Comparison of ENCODE assay signal across 8 mouse cellular contexts in genomic region chr5:35755131-35755733, GRCm38 (mm10). TPM values are rescaled to one million over a fixed set of nuclear protein-coding genes. Genes with fewer than 3 reads are reported as not detected.
DNase-seq lines count a peak whose midpoint lies in the region; ATAC-seq and TF ChIP-seq lines count a peak whose summit lies in the region.

No protein-coding gene starts in this region.

- H3K4me1 ChIP-seq in liver, adult 2 months (ENCODE audit: control insufficient read depth, insufficient read depth, low read length) = peaks cover 4% of the 10 kb centered on the region; the same call in 1 of the 2 replicates
- H3K4me1 ChIP-seq in liver, embryonic 12.5 days = peaks cover 18% of the 10 kb centered on the region
- 0 out of 2 replicates have a peak, but pooled peaks cover 3% of the 10 kb centered on the region for H3K4me1 ChIP-seq in limb, embryonic 14.5 days (ENCODE audit: control insufficient read depth, insufficient read depth, low read length)
- H3K4me1 ChIP-seq in forebrain, embryonic 13.5 days = peaks cover 14% of the 10 kb centered on the region

- ATAC-seq in liver, embryonic 12.5 days = no peak
- peak; percentile 28 for ATAC-seq in Patski
- no peak for ATAC-seq in limb, embryonic 14.5 days (ENCODE audit: low FRiP score, low read depth)
- no peak for ATAC-seq in forebrain, embryonic 13.5 days

- peak; percentile 80 for TF ChIP-seq CTCF in liver, adult 2 months (IDR thresholded peaks at IDR 0.05; ENCODE audit: low read depth, low read length)
- TF ChIP-seq CTCF in Patski (IDR thresholded peaks at IDR 0.05) = no peak

- in situ Hi-C loops in Patski (cut with MboI; ENCODE audit: low pct_unique_long_range_greater_than_20kb) = loop anchor here (5.0 kb wide), 1 partner anchor 38 kb away; no protein-coding TSS in a partner anchor

- WGBS in liver, adult 2 months = 22% methylated on average over 5 of the region's 5 CpGs
- 25% methylated on average over 5 of the region's 5 CpGs for WGBS in liver, embryonic 12.5 days (ENCODE audit: insufficient replicate concordance)
- WGBS in limb, embryonic 14.5 days = 26% methylated on average over 5 of the region's 5 CpGs
- WGBS in forebrain, embryonic 13.5 days = 27% methylated on average over 5 of the region's 5 CpGs

- intact Hi-C loops in gastrocnemius, postnatal 36 days (cut with DNase I) = loop anchor here (2.0 to 5.0 kb wide), 2 partner anchors 36 to 42 kb away; no protein-coding TSS in a partner anchor

- H3K79me2 ChIP-seq in liver, adult 2 months (ENCODE audit: control insufficient read depth, insufficient read depth, low read length) = no peaks in the 10 kb centered on the region

- no peak overlapping the region for H3K4me3 ChIP-seq in liver, adult 2 months (ENCODE audit: insufficient read depth, low read depth, low read length)
- no peak overlapping the region for H3K4me3 ChIP-seq in liver, embryonic 12.5 days
- H3K4me3 ChIP-seq in limb, embryonic 14.5 days (replicated peaks; ENCODE audit: low read length) = no peak overlapping the region
- no peak overlapping the region for H3K4me3 ChIP-seq in forebrain, embryonic 13.5 days

- CTCF ChIA-PET in Patski (lab: Charles Lee) = interaction anchor here (0.9 to 2.9 kb wide), 16 partner anchors 15 to 202 kb away, joined by 3 to 22 read pairs (median 6); no protein-coding TSS in a partner anchor

- DNase-seq in liver, adult 2 months (ENCODE audit: extremely low read depth, low read depth, low spot score) = peak; percentile 66
- DNase-seq in Patski (ENCODE audit: low read depth, low spot score) = peak; percentile 39
- peak; percentile 80 for DNase-seq in cerebellum, adult 9-10 months
- DNase-seq in gastrocnemius, postnatal 36 days = peak; percentile 40
- DNase-seq in limb, embryonic 14.5 days (ENCODE audit: low spot score) = peak; percentile 47
- DNase-seq in retina, postnatal 1 day = peak; percentile 85

- no peak overlapping the region for H3K27ac ChIP-seq in liver, adult 2 months (replicated peaks; ENCODE audit: insufficient read depth, low read depth, low read length)
- no peak overlapping the region for H3K27ac ChIP-seq in liver, embryonic 12.5 days
- no peak overlapping the region for H3K27ac ChIP-seq in limb, embryonic 14.5 days (replicated peaks; ENCODE audit: low read depth, low read length)
- no peak overlapping the region for H3K27ac ChIP-seq in forebrain, embryonic 13.5 days

- no peaks in the 10 kb centered on the region for H3K9me3 ChIP-seq in liver, embryonic 12.5 days (replicated peaks)
- no peaks in the 10 kb centered on the region for H3K9me3 ChIP-seq in limb, embryonic 14.5 days (ENCODE audit: control insufficient read depth, low read length)
- H3K9me3 ChIP-seq in forebrain, embryonic 13.5 days (replicated peaks) = no peaks in the 10 kb centered on the region

- H3K36me3 ChIP-seq in liver, adult 2 months (ENCODE audit: control insufficient read depth, insufficient read depth, low read length) = no peaks in the 10 kb centered on the region
- H3K36me3 ChIP-seq in liver, embryonic 12.5 days = no peaks in the 10 kb centered on the region
- H3K36me3 ChIP-seq in limb, embryonic 14.5 days (ENCODE audit: control insufficient read depth, insufficient read depth, low read length) = no peaks in the 10 kb centered on the region
- no peaks in the 10 kb centered on the region for H3K36me3 ChIP-seq in forebrain, embryonic 13.5 days (ENCODE audit: poor library complexity, severe bottlenecking)

- no peak for TF ChIP-seq POLR2A in liver, adult 2 months (IDR thresholded peaks at IDR 0.05; ENCODE audit: extremely low read depth, insufficient read depth, low read length)
- TF ChIP-seq POLR2A in limb, embryonic 14.5 days (IDR thresholded peaks at IDR 0.05; ENCODE audit: borderline replicate concordance, extremely low read depth, insufficient read depth, insufficient read length) = no peak

- H3K4me2 ChIP-seq in liver, embryonic 12.5 days = no peak overlapping the region
- H3K4me2 ChIP-seq in limb, embryonic 14.5 days (replicated peaks; ENCODE audit: low read depth, low read length, severe bottlenecking) = no peak overlapping the region
- no peak overlapping the region for H3K4me2 ChIP-seq in forebrain, embryonic 13.5 days

- POLR2A ChIA-PET in Patski (lab: Charles Lee) = no interaction called here

- no peaks in the 10 kb centered on the region for H3K27me3 ChIP-seq in liver, adult 2 months (ENCODE audit: control insufficient read depth, insufficient read depth, low read length)
- peaks cover 47% of the 10 kb centered on the region for H3K27me3 ChIP-seq in liver, embryonic 12.5 days (replicated peaks)
- H3K27me3 ChIP-seq in Patski = peaks cover 6% of the 10 kb centered on the region
- H3K27me3 ChIP-seq in limb, embryonic 14.5 days (ENCODE audit: control insufficient read depth, insufficient read depth, low read length) = peaks cover 25% of the 10 kb centered on the region
- H3K27me3 ChIP-seq in forebrain, embryonic 13.5 days = peaks cover 39% of the 10 kb centered on the region

- no peak overlapping the region for H3K9ac ChIP-seq in liver, adult 2 months (ENCODE audit: low read depth, low read length)
- H3K9ac ChIP-seq in liver, embryonic 12.5 days = no peak overlapping the region
- H3K9ac ChIP-seq in limb, embryonic 14.5 days (ENCODE audit: low read depth, low read length, severe bottlenecking) = no peak overlapping the region
- H3K9ac ChIP-seq in forebrain, embryonic 13.5 days = no peak overlapping the region

RNA-seq across cellular contexts. Expression of gene Ablim2, which starts 2.4 kb away (rescaled TPM):
- total RNA-seq in liver, adult 2 months (2014; rRNA removed) = 1.9 and 2.3 TPM in 2 replicates
- 3.5 and 5.9 TPM in 2 replicates for polyA plus RNA-seq in liver, adult 2 months (2012; rRNA removed)
- 0.08 and 0.12 TPM in 2 replicates for polyA plus RNA-seq in liver, embryonic 12.5 days (2016; fragmentation: Nextera tagmentation; extraction: Ambion mirVana)
- polyA plus RNA-seq in Patski (2021) = 0.98 TPM
- 10 to 100 TPM; 36.6 to 37.1 TPM for total RNA-seq in gastrocnemius, postnatal 36 days (2021)
- 3.8 and 4.7 TPM in 2 replicates for polyA plus RNA-seq in limb, embryonic 14.5 days (2012; rRNA removed)
- 1.8 and 1.9 TPM in 2 replicates for polyA plus RNA-seq in limb, embryonic 14.5 days (2014; fragmentation: Nextera tagmentation; extraction: Ambion mirVana)
- polyA plus RNA-seq in forebrain, embryonic 13.5 days (2015; fragmentation: Nextera tagmentation; extraction: Ambion mirVana) = 2.0 and 3.5 TPM in 2 replicates

RNA-seq across cellular contexts. Expression of gene Sh3tc1, which starts 15.4 kb away (rescaled TPM):
- total RNA-seq in liver, adult 2 months (2014; rRNA removed) = 4.8 and 5.2 TPM in 2 replicates
- 2.1 and 3.0 TPM in 2 replicates for polyA plus RNA-seq in liver, adult 2 months (2012; rRNA removed)
- 3.3 and 3.8 TPM in 2 replicates for polyA plus RNA-seq in liver, embryonic 12.5 days (2016; fragmentation: Nextera tagmentation; extraction: Ambion mirVana)
- 25.1 TPM for polyA plus RNA-seq in Patski (2021)
- total RNA-seq in gastrocnemius, postnatal 36 days (2021) = 1 to 10 TPM; 2.0 to 3.2 TPM
- 2.9 and 3.5 TPM in 2 replicates for polyA plus RNA-seq in limb, embryonic 14.5 days (2012; rRNA removed)
- 4.6 and 5.2 TPM in 2 replicates for polyA plus RNA-seq in limb, embryonic 14.5 days (2014; fragmentation: Nextera tagmentation; extraction: Ambion mirVana)
- polyA plus RNA-seq in forebrain, embryonic 13.5 days (2015; fragmentation: Nextera tagmentation; extraction: Ambion mirVana) = 1.7 and 2.1 TPM in 2 replicates
